Mouse (Mus musculus): ENCODE results near the gene Ccnl2.

Gene Ccnl2

GRCm38 (mm10) chr4:155851951-155852411 lies 39.7 kb downstream of the Ccnl2 start:
- in situ Hi-C loops (cut with MboI; ENCODE audit: low pct_unique_long_range_greater_than_20kb in 1 of 2, low sequenced_read_pairs in 2 of 2, unreplicated experiment in 1 of 2): no loop called here

DNA sequence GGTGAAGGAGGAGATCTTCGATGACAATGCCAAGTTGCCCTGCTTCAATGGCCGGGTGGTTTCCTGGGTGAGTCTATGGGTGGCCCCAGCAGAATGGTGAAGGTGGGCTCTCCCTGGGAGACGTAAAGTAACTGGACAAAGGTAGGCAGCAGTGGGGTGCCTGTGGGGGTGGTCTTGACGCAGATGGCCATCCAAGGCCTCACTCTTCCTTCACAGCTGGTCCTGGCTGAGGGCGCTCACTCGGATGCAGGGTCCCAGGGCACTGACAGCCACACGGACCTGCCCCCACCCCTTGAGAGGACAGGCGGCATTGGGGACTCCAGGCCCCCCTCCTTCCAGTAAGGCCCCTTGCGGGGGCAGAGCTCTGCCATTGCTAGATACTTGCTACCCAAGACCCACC lies 41.1 kb downstream of the Ccnl2 start:
- in situ Hi-C loops (cut with MboI; ENCODE audit: low pct_unique_long_range_greater_than_20kb in 1 of 2, low sequenced_read_pairs in 2 of 2, unreplicated experiment in 1 of 2): no loop called here

GRCm38 (mm10) chr4:155854991-155855390 lies 42.7 kb downstream of the Ccnl2 start:
- in situ Hi-C loops (cut with MboI; ENCODE audit: low pct_unique_long_range_greater_than_20kb in 1 of 2, low sequenced_read_pairs in 2 of 2, unreplicated experiment in 1 of 2): no loop called here

- in situ Hi-C loops (cut with MboI; ENCODE audit: low pct_unique_long_range_greater_than_20kb in 1 of 2, low sequenced_read_pairs in 2 of 2, unreplicated experiment in 1 of 2): no loop called here
Measured at GRCm38 (mm10) chr4:155856071-155856470, 43.8 kb downstream of the Ccnl2 start.

GRCm38 (mm10) chr4:155856881-155857280 lies 44.6 kb downstream of the Ccnl2 start:
- in situ Hi-C loops (cut with MboI; ENCODE audit: low pct_unique_long_range_greater_than_20kb in 1 of 2, low sequenced_read_pairs in 2 of 2, unreplicated experiment in 1 of 2): no loop called here

GRCm38 (mm10) chr4:155859318-155859717 lies 47.0 kb downstream of the Ccnl2 start:
- in situ Hi-C loops (cut with MboI; ENCODE audit: low pct_unique_long_range_greater_than_20kb in 1 of 2, low sequenced_read_pairs in 2 of 2, unreplicated experiment in 1 of 2): no loop called here

- in situ Hi-C loops (cut with MboI; ENCODE audit: low pct_unique_long_range_greater_than_20kb in 1 of 2, low sequenced_read_pairs in 2 of 2, unreplicated experiment in 1 of 2): no loop called here
Measured at GRCm38 (mm10) chr4:155861787-155862186, 49.5 kb downstream of the Ccnl2 start.

DNA sequence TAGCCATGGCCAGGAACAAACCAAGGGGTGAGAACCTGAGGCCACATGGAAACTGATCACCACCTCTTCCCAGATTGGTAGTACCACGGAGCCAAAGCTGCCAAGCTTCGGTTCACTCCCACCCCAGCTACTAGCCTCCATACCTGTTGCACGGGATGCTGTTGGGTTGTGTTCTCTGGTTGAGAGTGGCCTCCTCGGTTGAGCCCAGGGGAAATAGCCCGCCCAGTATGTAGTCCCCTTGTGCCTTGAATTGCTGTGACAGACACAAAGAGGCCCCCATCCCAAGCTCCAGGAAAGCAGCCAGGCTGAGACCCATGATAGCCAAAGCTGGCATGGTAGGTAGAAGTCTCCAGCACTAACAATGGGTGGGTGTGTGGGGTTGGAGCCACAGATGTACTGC lies 50.7 kb downstream of the Ccnl2 start, which contains the start of gene Tas1r3:
Tas1r3 (minus strand) TSS at position 362 of the 400 bp plus-strand sequence.
- in situ Hi-C loops (cut with MboI; ENCODE audit: low pct_unique_long_range_greater_than_20kb in 1 of 2, low sequenced_read_pairs in 2 of 2, unreplicated experiment in 1 of 2): no loop called here

- in situ Hi-C loops (cut with MboI; ENCODE audit: low pct_unique_long_range_greater_than_20kb in 1 of 2, low sequenced_read_pairs in 2 of 2, unreplicated experiment in 1 of 2): no loop called here
Measured at GRCm38 (mm10) chr4:155868614-155869298, 56.5 kb downstream of the Ccnl2 start.

DNA sequence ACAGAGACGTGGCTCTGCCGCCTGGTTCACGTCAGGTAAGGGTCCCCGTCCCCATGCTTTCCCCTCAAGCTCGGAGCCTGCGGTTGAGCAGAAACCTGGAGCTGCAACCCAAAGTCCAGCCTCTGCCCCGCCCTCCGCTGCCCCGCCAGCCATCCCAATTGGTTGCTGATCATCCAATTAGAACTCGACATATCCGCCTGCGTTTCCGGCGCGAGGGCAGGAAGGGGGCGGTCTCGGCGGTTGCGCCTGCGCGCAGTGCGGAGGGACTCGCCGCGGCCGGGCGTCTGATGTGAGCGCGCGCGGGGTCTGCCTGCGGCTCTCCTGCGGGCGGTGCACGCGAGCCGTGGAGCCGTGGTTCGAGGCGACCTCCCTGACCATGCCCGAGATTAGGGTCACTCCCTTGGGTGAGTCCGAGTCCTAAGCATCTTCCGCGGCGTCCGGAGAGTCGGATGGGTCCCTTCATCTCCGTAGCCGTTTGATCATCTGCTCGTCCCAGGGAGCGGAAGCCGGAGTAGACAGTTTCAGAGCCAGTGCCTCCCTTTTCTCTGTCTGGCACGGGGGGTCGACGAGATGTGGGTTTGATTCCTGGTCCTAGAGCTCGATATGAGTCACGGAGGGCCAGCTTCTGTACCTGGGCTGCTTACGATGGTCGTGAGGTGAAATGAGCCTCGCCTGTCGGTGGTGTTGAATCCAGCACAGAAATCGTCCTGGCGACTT lies 57.2 kb downstream of the Ccnl2 start, which contains the start of the genes Cptp and Ints11:
Cptp (minus strand) TSS at position 124 of the 717 bp plus-strand sequence.
Ints11 (plus strand) TSS at position 230 of the 717 bp plus-strand sequence.
- in situ Hi-C loops (cut with MboI; ENCODE audit: low pct_unique_long_range_greater_than_20kb in 1 of 2, low sequenced_read_pairs in 2 of 2, unreplicated experiment in 1 of 2): no loop called here

DNA sequence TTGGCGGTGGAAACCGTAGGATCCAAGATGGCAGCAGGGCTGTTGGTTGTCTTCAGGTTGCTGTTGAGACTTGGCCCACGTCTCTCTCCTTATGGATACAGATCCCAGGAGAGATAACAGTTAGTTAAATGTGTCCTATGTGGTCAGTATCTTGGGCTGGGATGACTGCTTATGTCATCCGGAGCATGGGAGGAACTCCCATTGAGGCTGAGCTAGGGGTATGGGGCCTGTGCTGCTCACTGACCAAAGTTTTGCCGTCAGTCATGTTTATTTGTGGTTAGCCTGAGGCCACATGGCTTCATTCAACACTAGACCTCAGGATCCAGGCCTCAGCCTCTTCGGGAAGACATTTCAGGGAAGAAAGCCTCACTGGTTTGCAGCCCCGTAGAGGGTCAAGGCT lies 59.1 kb downstream of the Ccnl2 start:
- in situ Hi-C loops (cut with MboI; ENCODE audit: low pct_unique_long_range_greater_than_20kb in 1 of 2, low sequenced_read_pairs in 2 of 2, unreplicated experiment in 1 of 2): no loop called here

Measured in mouse embryonic stem cell (cell line).